Mouse (Mus musculus) G1E-ER4 (cell line): Measurements from ENCODE around the gene Zbtb17. TPM values are rescaled to one million over a fixed set of nuclear protein-coding genes. Genes with fewer than 3 reads are reported as not detected.

Experiments used
- GATA1 ChIP-seq: IDR thresholded peaks from one replicate; pipeline ENCODE4 v1.8.0; 2012; ENCODE audit warnings: low read length, inconsistent platforms
- polyA plus RNA-seq: library from polyadenylated mRNA; stranded (reverse); fragments of >175 nt; gene quantifications from 2 replicates; pipeline ENCODE4 v1.2.3, GENCODE M21; 2012

Gene Zbtb17
- polyA plus RNA-seq: 45.7 and 50.0 TPM in 2 replicates

DNA sequence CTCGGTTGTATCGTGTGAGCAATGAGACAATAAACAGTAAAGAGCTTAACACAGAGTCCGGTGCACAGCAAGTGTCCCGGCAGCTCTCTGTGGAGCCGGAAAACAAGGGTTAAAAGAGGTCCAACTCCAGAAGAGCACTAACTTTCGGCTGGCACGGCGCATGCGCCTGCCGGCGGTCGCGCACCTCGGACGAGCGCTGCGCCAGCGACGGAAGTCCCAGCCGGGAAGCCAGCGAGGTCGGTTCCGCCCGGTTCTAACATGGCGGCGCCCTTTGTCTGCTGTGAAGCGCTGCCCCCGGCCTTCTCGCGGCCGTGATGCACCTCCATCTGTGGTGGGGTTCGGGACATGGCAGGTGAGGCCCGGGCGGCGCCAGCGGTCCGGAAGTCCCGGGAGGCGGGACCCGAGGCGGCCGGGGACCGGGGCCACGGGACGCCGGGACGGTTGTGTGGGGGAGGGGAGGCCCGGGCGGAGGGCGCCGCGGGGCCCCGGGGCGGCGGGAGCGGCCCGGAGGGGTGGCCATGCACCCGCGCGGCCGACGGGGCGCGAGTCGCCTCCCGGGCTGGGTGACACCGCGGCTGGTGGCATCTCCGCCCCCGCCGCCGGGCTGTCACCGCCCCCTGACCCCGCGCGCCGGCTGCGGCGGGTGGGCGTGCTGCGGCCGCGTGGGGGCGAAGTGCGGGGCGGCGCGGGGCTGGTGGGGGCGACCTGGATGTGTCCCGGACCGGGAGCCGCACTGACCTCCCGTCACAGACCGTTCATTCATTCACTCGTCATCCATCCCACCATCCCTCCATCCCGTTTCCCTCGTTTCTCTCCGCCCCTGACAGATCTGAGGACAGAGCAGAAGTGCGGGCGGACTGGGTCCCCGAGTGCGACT is at the start of gene Zbtb17:
Zbtb17 (plus strand) TSS at position 204 of the 877 bp plus-strand sequence.
- no peak for TF ChIP-seq GATA1

DNA sequence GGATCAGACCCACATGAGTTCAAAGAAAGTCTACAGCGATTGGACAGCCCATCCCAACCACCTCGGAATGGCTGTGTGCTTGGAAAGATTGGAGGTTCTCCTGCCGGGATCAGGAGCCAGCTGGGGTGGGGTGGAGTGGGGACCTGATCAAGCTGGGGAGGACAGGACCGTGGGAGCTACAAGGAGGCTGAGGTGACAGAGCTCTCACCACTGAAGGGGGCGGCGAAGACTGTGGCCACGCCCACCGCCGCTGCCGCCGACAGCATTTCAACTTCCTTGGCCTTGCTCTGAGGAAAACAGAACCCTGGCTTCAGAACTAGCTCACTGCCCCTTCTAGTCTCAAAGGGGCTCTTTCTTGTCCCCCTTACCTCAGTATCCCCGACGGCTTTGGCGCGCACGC is 49.7 kb upstream of the Zbtb17 start:
- TF ChIP-seq GATA1: no peak

GRCm38 (mm10) chr4:141397861-141398260 is 46.6 kb upstream of the Zbtb17 start:
- TF ChIP-seq GATA1: no peak

GRCm38 (mm10) chr4:141398545-141398944 is 45.9 kb upstream of the Zbtb17 start, which contains the start of gene Clcnka:
Clcnka (minus strand) TSS chr4:141398724.
- no peak for TF ChIP-seq GATA1

GRCm38 (mm10) chr4:141400171-141400570 is 44.3 kb upstream of the Zbtb17 start:
- TF ChIP-seq GATA1: no peak

DNA sequence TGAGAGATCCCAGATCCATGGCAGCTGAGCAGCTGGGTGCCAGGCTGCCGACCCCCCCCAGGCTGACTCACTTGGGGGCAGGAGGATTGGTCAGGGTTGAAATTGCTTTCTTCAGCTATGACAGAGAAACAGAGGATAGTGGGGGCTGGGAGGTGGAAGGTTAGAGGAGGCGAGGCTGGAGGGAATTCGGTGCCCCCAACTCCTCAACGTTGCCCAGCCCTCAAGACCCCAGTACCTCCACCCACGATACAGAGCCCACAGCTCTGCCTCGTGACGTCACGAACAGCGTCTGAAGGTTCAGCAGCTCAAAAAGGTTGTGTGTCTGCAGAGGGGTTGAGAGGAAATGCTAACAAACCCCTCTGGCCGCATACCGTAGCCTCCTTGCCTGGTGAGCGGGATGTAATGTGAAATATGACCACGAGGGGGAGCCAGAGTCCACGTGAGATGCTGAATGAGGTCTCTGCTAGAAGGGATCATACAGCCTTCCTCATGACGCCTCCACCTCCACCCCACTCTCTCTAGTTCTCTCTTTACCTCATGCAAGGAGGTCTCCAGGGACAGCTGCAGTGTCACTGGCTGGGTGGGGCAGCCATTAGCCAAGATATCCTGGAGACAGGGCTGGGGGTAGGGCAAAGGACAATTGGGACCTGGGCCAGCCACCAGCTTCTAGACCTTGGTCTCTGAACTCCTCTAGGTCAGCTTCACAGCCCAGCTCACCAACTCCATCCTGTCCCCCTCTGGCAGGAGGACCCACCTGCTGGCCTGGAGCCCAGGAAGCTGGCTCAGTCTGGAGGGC is 39.7 kb upstream of the Zbtb17 start:
- no peak for TF ChIP-seq GATA1

GRCm38 (mm10) chr4:141405314-141405622 is 39.2 kb upstream of the Zbtb17 start:
- no peak for TF ChIP-seq GATA1

DNA sequence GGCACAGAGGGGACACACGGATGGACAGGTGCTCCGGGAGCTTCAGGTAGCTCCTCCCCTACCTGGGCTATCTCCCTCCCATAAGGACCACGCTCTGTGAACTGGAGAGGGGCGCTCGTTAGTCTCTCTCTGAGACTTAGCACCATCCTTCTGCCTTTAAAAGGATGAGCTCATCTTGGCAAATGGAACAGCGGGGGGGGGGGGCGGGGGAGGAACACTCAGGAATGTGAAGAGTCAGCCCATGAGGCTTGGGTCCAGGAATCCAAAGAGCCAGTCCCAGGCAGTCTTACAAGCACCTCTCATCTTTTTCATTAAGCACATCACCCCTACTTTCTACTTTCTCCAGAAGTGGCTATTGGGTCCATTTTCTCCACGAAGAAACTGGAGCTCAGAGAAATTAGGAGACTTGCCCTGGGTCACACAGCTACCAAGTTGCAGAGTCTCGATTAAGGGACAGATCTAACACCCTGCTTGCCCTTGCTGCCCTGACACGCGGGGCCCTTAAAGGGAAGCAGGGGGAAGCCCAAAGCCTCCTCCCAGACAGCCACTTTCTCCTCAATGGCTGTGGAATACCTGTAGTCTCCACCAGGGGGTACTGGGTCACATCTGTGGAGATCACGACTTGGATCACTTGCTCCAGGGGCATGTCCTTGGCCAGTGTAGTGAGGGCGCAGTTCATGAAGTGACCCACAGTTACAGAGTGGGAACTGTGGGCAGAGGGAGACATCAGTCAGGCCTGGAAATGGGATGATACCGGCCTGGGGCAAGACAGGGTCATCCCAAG is 37.7 kb upstream of the Zbtb17 start:
- TF ChIP-seq GATA1: no peak

GRCm38 (mm10) chr4:141408577-141408976 is 35.9 kb upstream of the Zbtb17 start:
- no peak for TF ChIP-seq GATA1

GRCm38 (mm10) chr4:141411430-141411992 is 32.9 kb upstream of the Zbtb17 start:
- TF ChIP-seq GATA1: no peak

GRCm38 (mm10) chr4:141415924-141416323 is 28.5 kb upstream of the Zbtb17 start, which contains the start of gene Clcnkb:
Clcnkb (minus strand) TSS chr4:141416014.
- TF ChIP-seq GATA1: no peak

GRCm38 (mm10) chr4:141419398-141420191 is 24.9 kb upstream of the Zbtb17 start:
- TF ChIP-seq GATA1: no peak

DNA sequence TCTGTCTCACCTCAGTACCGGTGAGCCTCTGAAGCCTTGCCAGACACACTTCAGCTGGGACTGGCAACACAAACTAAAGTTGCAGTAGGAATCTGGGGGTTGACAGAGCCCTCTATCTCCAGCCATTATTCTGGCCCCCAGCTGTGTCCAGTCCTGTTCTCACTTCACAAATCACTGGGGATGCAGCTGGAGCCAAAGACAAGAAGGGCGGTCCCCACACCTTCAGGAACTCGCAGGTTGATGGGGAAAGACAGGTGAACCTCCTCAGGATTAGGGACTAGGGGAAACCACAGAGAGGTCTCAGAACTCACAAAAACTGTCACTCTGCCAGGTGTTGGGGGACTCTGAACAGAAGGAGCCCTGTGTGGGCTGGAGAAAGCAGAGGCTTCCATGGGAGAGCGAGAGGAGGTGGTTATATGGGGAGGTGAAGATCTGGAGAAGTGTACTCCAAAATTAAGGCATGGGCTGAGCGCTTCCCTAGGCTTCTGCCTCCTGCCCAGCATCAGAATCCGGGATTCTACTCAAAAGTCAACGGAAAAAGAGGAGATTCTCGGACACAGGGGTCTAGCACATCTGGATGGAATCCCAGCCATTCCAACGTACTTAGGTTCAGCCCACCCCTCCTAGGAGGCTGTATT is 24.1 kb upstream of the Zbtb17 start, which contains the start of gene Hspb7:
Hspb7 (plus strand) TSS at position 588 of the 638 bp plus-strand sequence.
- TF ChIP-seq GATA1: no peak

- TF ChIP-seq GATA1: no peak
Observed at GRCm38 (mm10) chr4:141420886-141421285, 23.6 kb upstream of the Zbtb17 start.
